Mouse (Mus musculus) testis, adult 2 months (tissue): Measurements from ENCODE around the gene Vav2.

ENCODE experiments used
- CTCF ChIP-seq: fragments of 200-500 bp; IDR thresholded peaks from 2 replicates; pipeline ENCODE4 v1.5.1; 2012; ENCODE audit warnings: low read depth, mild to moderate bottlenecking, inconsistent platforms, low read length, moderate library complexity; ENCODE audit not compliant: control insufficient read depth, insufficient read depth, insufficient replicate concordance
- POLR2A ChIP-seq: fragments of 200-500 bp; IDR thresholded peaks from 2 replicates; pipeline ENCODE4 v1.6.1; 2012; ENCODE audit warnings: low read depth, mild to moderate bottlenecking, inconsistent platforms, low read length, moderate library complexity; ENCODE audit not compliant: control insufficient read depth

DNA sequence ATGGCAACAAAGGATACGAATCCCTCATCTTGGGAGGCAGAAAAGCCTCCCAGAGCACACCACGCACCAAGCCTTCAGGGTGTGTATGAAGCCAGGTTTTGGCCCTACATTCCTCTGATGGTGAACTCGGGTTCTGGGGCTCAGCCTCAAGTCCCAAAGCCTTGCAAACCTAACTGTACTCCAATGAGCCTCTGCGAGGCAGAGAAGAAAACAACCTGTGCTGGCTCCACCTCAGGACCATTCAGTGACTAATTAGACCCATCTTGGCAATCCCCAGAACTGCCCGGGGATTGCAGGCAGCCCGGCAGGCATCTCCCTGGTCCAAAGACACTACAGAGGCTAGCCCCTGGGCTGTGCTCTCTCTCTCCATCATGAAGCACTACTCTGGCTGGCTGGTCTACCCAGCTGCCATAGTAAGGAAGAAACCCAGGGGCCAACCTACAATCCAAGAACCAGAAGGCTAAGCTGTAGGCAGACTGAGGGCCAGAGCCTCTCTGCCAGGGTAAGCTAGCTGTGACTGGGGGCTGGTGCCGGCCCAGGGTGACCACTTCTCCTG lies 14.5 kb downstream of the Vav2 start:
- no peak for TF ChIP-seq CTCF
- no peak for TF ChIP-seq POLR2A
